Mouse (Mus musculus) heart, embryonic 15.5 days (tissue): ENCODE data around the gene Bin2. TPM values are rescaled to one million over a fixed set of nuclear protein-coding genes. Genes with fewer than 3 reads are reported as not detected.
"Not testable (repeated sequence)": the region's sequence is repeated elsewhere in the genome, so short reads cannot be mapped to it uniquely, and the experiment has no call there.

Experiments used
- ATAC-seq: fragments of 200-750 bp; cut with Nextera tagmentation; replicated peaks from 2 replicates; pipeline ENCODE4 v1.8.0; 2017; ENCODE audit warnings: low read depth, moderate TSS enrichment; ENCODE audit not compliant: insufficient number of reproducible peaks, insufficient read depth, low FRiP score
- H3K27ac ChIP-seq: fragments of 300-500 bp; sonication (generic); 2 replicates; pipeline ENCODE4 v1.5.1; 2015; ENCODE audit warnings: mild to moderate bottlenecking, inconsistent platforms
- H3K27me3 ChIP-seq: fragments of 300-500 bp; sonication (generic); 2 replicates; pipeline ENCODE4 v1.6.1; 2015; ENCODE audit warnings: inconsistent platforms
- H3K36me3 ChIP-seq: fragments of 300-500 bp; sonication (generic); 2 replicates; pipeline ENCODE4 v1.6.1; 2015; ENCODE audit warnings: mild to moderate bottlenecking, inconsistent platforms
- H3K4me1 ChIP-seq: fragments of 300-500 bp; sonication (generic); replicated peaks from 2 replicates; pipeline ENCODE4 v1.6.1; 2015; ENCODE audit warnings: inconsistent platforms
- H3K4me2 ChIP-seq: fragments of 300-500 bp; sonication (generic); 2 replicates; pipeline ENCODE4 v1.6.1; 2015; ENCODE audit warnings: inconsistent platforms, mild to moderate bottlenecking, moderate library complexity
- H3K4me3 ChIP-seq: fragments of 300-500 bp; sonication (generic); 2 replicates; pipeline ENCODE4 v1.5.1; 2015; ENCODE audit warnings: mild to moderate bottlenecking, inconsistent platforms
- H3K9ac ChIP-seq: fragments of 300-500 bp; sonication (generic); 2 replicates; pipeline ENCODE4 v1.6.1; 2015; ENCODE audit warnings: mild to moderate bottlenecking, inconsistent platforms
- H3K9me3 ChIP-seq: fragments of 300-500 bp; sonication (generic); replicated peaks from 2 replicates; pipeline ENCODE4 v1.6.1; 2016; ENCODE audit warnings: inconsistent platforms
- WGBS: fragments of 180-500 bp; shearing (Covaris S2); methylation state at CpG from one replicate; pipeline ENCODE4 v1.1.7; 2015; ENCODE audit warnings: mixed read lengths; 5-methylcytosine and 5-hydroxymethylcytosine counted together
- polyA plus RNA-seq: library from polyadenylated mRNA; unstranded; fragments of >200 nt; fragmentation: Nextera tagmentation; extraction: Ambion mirVana; gene quantifications from 2 replicates; pipeline ENCODE4 v1.2.1, GENCODE M21; 2015

Bin2 gene
- polyA plus RNA-seq, 1 experiment from 2014 or later = 2.6 TPM

DNA sequence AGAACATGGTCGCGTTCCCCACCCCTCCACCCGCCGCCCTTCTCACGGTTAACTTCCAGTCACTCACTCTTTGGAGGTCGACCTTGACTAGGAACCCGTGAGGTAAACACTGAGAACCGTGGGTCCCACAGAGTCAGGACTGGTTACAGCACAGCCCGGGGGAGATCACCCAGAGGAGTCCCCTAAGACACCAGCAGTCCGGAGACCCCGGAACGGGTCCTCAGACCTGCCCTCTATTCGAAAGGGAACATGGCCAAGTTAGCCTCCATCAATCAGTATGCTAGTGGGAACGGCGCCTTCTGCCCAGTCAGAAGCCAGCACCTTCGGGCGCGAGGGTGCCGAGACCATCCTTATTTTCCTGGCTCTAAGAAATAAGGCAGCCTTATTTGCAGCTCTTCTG is 53.1 kb downstream of the Bin2 start:
- H3K9me3 ChIP-seq = no peaks in the 10 kb centered on the region
- H3K36me3 ChIP-seq = peaks cover 35% of the 10 kb centered on the region
- H3K27me3 ChIP-seq = no peaks in the 10 kb centered on the region
- H3K27ac ChIP-seq = peak overlapping the region; percentile 99
- H3K4me1 ChIP-seq = peaks cover 24% of the 10 kb centered on the region
- ATAC-seq = peak; percentile 0; the same call in 1 of the 2 replicates
- H3K4me3 ChIP-seq = peak overlapping the region; percentile 88
- H3K9ac ChIP-seq = peak overlapping the region; percentile 91
- under 1% methylated on average over 19 of the region's 19 CpGs for WGBS
- H3K4me2 ChIP-seq = peak overlapping the region; percentile 82

GRCm38 (mm10) chr15:100615825-100616220 is 53.5 kb downstream of the Bin2 start:
- peak overlapping the region; percentile 91 for H3K9ac ChIP-seq
- peak overlapping the region; percentile 82 for H3K4me2 ChIP-seq
- peak overlapping the region; percentile 88 for H3K4me3 ChIP-seq
- peaks cover 24% of the 10 kb centered on the region for H3K4me1 ChIP-seq
- H3K27me3 ChIP-seq = no peaks in the 10 kb centered on the region
- H3K36me3 ChIP-seq = peaks cover 33% of the 10 kb centered on the region
- WGBS = under 1% methylated on average over 39 of the region's 43 CpGs
- ATAC-seq = peak; percentile 85
- H3K27ac ChIP-seq = peak overlapping the region; percentile 99
- H3K9me3 ChIP-seq = no peaks in the 10 kb centered on the region

DNA sequence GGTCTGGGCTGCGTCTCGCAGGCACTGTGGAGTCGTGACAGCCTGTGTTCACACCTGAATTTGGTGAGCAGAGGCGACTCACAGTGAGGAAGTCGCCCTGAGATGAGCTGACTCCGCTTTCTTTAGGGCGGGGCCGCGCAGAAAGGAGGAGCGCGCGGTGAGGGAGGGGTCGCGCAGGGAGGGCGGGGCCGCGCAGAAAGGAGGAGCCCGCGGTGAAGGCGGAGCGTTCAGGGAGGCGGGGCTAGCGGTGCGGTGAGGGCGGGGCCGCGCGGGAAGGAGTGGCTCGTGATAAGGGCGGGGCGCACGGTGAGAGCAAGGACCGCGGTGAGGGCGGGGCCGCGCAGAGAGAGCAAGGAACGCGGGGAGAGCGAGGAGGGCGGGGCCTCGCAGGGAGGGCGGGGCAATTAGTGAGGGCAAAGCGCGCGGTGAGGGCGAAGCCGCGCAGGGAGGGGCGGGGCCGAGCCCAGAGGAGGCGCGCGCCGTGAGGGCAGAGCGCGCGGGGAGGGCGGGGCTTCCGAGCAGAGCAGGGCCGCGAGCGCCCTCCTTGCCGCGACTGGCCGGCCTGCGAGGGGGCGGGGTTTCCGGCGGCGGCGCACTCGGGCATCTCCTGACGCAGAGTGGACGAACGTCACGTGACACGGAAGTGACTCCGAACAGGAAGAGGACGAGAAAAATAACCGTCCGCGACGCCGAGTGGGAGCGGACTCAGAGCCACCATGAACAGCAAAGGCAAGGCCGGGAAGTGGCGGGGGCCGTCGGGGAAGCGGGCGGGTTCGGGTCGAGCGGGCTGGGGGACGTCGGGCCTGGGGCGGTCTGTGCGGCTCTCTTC is 54.1 kb downstream of the Bin2 start, which contains the start of gene Dazap2:
Gene Dazap2, plus strand, starts transcription at position 354 of the 829 bp plus-strand sequence.
- H3K36me3 ChIP-seq = peaks cover 27% of the 10 kb centered on the region
- peak within 1 kb of the TSS; percentile 91 for H3K9ac ChIP-seq
- H3K27me3 ChIP-seq = no peaks in the 10 kb centered on the region
- peaks cover 24% of the 10 kb centered on the region for H3K4me1 ChIP-seq
- H3K27ac ChIP-seq = peak within 1 kb of the TSS; percentile 99
- peak within 1 kb of the TSS; percentile 88 for H3K4me3 ChIP-seq
- ATAC-seq = peak; percentile 88
- no peaks in the 10 kb centered on the region for H3K9me3 ChIP-seq
- WGBS = under 1% methylated on average over 75 of the region's 99 CpGs
- peak within 1 kb of the TSS; percentile 84 for H3K4me2 ChIP-seq

DNA sequence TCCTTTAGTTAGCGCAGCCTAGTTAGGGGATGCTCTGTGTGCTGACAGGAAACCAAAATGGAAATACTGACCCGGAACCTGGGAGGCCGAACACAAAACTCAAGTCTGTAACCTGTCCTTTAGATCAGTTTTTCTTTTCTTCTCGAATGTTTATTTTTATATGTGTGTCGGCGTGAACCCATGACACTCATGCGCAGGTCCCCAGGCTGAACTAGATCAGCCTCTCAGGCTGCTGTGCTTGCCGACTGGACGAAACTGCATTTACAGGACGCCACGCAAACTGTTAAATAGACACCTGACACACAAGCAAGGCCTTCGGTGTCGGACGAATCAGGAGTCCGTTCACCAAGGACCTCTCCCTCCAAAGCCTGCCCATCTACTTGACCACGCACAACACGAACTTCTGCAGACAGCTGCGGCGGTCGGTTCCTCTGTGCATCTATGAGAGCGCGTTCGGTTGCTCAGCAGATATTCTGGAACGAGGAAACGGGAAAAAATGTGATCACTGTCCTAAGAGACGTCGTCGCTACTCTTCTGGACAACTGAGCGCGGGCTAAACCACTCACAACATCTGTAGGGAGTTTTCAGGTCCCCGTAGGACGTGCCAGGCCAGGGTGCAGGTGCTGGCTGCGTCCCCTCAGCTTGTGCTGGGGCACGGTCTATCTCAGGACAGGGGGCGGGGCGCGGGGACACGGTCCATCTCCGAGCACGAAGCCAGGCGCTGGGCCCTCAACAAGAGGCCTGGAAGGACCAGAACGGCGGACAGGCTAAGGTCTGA is 54.9 kb downstream of the Bin2 start:
- Histone ChIP-seq H3K27me3 (no peaks in the 10 kb centered on the region), H3K4me3 (peak overlapping the region; percentile 88), H3K9me3 (no peaks in the 10 kb centered on the region), H3K27ac (peak overlapping the region; percentile 99), H3K9ac (peak overlapping the region; percentile 60), H3K36me3 (peaks cover 20% of the 10 kb centered on the region), H3K4me2 (peak overlapping the region; percentile 84), H3K4me1 (peaks cover 24% of the 10 kb centered on the region)
- 9% methylated on average over 43 of the region's 43 CpGs for WGBS
- ATAC-seq = no peak

DNA sequence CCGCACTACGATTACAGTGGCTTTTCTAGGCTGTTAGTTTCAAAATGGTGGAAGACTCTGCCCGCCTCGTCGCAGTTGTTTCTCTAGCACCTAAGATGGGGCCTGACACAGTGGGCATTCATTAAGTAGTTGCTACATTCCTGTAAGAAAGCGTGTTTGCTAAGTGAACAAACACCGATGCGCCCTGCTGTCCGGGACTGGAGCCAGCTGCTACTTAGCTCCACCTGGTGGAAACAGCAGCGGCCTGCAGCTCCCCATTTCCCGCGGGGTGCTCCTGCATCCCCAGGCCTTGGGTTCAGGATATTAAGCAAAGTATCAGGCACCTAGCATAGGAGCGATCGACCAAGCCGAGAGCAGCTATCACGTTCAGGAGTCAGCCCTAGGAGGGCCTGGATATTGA is 55.8 kb downstream of the Bin2 start:
- no peaks in the 10 kb centered on the region for H3K9me3 ChIP-seq
- H3K4me2 ChIP-seq = peak overlapping the region; percentile 63
- 7% methylated on average over 16 of the region's 16 CpGs for whole genome bisulfite sequencing
- peaks cover 12% of the 10 kb centered on the region for H3K36me3 ChIP-seq
- peaks cover 24% of the 10 kb centered on the region for H3K4me1 ChIP-seq
- no peaks in the 10 kb centered on the region for H3K27me3 ChIP-seq
- ATAC-seq = no peak
- H3K9ac ChIP-seq = peak overlapping the region; percentile 43
- H3K27ac ChIP-seq = no peak overlapping the region
- peak overlapping the region; percentile 40 for H3K4me3 ChIP-seq

GRCm38 (mm10) chr15:100612432-100612831 is 56.9 kb downstream of the Bin2 start:
- no peak overlapping the region for H3K9ac ChIP-seq
- H3K27ac ChIP-seq = no peak overlapping the region
- H3K4me1 ChIP-seq = peaks cover 24% of the 10 kb centered on the region
- H3K9me3 ChIP-seq = no peaks in the 10 kb centered on the region
- no peaks in the 10 kb centered on the region for H3K27me3 ChIP-seq
- H3K36me3 ChIP-seq = peaks cover under 1% of the 10 kb centered on the region; the same call in 1 of the 2 replicates
- ATAC-seq = no peak
- H3K4me3 ChIP-seq = no peak overlapping the region
- whole genome bisulfite sequencing = 70% methylated on average over 2 of the region's 2 CpGs
- no peak overlapping the region for H3K4me2 ChIP-seq

DNA sequence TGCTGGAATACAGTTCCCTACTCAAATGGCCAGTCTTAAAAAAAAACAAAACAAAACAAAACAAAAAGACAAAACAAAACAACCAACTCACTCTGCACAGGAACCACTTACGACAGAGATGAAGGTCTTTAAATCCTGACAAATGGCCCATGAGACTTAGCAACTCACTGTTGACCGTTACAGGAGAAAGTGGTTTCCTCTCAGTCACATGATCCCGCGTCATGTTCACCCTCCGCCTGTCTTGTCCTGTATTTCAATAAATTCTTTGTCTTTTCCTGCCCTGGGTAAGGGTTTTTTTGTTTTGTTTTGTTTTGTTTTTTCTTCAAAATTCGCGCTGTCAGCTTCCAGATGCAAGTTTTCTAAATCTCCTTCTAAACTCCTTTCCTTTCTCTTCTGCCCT is 57.4 kb downstream of the Bin2 start:
- Histone ChIP-seq H3K27me3 (no peaks in the 10 kb centered on the region), H3K9ac (no peak overlapping the region), H3K4me2 (no peak overlapping the region), H3K4me1 (peaks cover 21% of the 10 kb centered on the region), H3K4me3 (no peak overlapping the region), H3K36me3 (no peaks in the 10 kb centered on the region), H3K9me3 (no peaks in the 10 kb centered on the region), H3K27ac (no peak overlapping the region)
- ATAC-seq = no peak
- 79% methylated on average over 7 of the region's 7 CpGs for WGBS

DNA sequence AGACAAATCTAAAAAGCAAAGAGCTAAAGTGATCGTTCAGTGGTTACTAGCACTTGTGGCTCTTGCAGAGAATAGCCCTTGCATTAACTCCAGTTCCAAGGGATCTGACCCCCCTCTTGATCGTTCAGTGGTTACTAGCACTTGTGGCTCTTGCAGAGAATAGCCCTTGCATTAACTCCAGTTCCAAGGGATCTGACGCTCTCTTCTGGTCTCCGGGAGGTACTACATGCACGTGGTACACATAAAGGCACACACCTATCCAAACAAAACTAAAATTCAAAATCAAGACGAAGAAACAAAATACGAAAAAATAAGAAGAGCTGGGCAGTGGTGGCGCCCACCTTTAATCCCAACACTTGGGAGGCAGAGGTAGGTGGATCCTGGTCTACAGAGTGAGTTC is 62.7 kb downstream of the Bin2 start:
- not testable (repeated sequence) for H3K4me1 ChIP-seq, H3K4me3 ChIP-seq, H3K27ac ChIP-seq, H3K4me2 ChIP-seq, ATAC-seq, H3K9me3 ChIP-seq, H3K36me3 ChIP-seq, H3K9ac ChIP-seq
- peaks cover 14% of the 10 kb centered on the region; the same call in 1 of the 2 replicates for H3K27me3 ChIP-seq
- WGBS = 89% methylated on average over 8 of the region's 8 CpGs

DNA sequence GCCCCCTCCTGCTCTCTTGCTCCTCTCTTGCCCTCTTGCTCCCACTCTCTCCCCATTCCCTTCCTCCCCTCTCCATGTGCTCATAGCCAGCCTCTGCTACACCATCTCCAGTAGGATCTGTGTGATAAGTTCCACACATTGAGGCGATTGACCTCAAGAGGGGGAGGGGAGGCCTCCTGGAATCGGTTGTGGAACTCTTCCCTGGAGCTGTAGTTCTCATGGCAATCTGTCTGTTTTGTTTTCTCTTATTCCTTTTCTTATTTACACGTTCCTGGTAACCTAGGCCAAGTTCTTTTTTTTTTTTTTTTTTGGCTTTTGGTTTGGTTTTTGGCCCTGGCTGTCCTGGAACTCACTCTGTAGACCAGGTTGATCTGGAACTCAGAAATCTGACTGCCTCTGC is 67.7 kb downstream of the Bin2 start:
- ATAC-seq = no peak
- peaks cover 25% of the 10 kb centered on the region for H3K27me3 ChIP-seq
- H3K4me1 ChIP-seq = peaks cover 18% of the 10 kb centered on the region
- H3K9ac ChIP-seq = no peak overlapping the region
- no peaks in the 10 kb centered on the region for H3K9me3 ChIP-seq
- no peaks in the 10 kb centered on the region for H3K36me3 ChIP-seq
- no peak overlapping the region for H3K4me2 ChIP-seq
- 46% methylated on average over 3 of the region's 3 CpGs for WGBS
- no peak overlapping the region for H3K27ac ChIP-seq
- H3K4me3 ChIP-seq = no peak overlapping the region

DNA sequence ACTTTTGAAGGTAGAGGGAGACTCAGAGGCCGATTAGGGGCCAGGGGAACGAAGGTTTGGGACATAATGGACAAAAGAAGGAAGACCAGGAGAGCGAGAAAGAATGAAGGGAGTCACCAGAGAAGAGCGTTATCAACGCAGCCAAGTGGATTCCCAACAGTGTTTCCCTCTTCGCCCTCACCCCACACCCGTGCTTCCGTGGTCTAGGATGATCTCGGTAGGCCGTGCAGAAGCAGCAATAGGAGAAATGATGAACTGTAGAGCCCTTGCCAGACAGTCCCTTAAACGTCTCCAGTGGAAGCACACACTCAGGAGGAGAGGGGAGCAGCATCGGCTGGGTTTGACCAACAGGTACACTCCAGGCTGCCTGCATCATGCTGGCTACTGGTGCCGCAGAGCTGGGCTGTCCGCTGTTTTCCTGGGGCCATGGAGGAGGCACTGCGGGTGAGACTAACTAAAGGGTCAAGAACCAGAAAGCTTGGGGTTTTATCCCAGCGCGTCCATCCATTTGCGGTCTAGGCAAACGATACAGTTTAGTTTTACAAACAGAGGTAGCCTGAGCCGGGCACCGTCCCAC is 68.6 kb downstream of the Bin2 start:
- no peak for ATAC-seq

More for the DNA sequence above, 68.6 kb downstream of the Bin2 start:
- H3K4me2 ChIP-seq = peak overlapping the region; percentile 99
- peaks cover 25% of the 10 kb centered on the region for H3K27me3 ChIP-seq
- no peaks in the 10 kb centered on the region for H3K36me3 ChIP-seq
- peaks cover 18% of the 10 kb centered on the region for H3K4me1 ChIP-seq
- H3K9me3 ChIP-seq = no peaks in the 10 kb centered on the region
- 26% methylated on average over 21 of the region's 21 CpGs for WGBS
- H3K9ac ChIP-seq = peak overlapping the region; percentile 95; the same call in 1 of the 2 replicates
- peak overlapping the region; percentile 93 for H3K4me3 ChIP-seq
- no peak overlapping the region for H3K27ac ChIP-seq
